Mouse (Mus musculus) 416B (cell line): Measurements from ENCODE around the gene Saxo1.
A peak's percentile ranks its signal among the peaks of the same experiment; 100 is the strongest.

Experiments used
- DNase-seq: peaks from one replicate; pipeline ENCODE4 v3.0.0; 2011; ENCODE audit warnings: low read depth

Gene Saxo1

DNA sequence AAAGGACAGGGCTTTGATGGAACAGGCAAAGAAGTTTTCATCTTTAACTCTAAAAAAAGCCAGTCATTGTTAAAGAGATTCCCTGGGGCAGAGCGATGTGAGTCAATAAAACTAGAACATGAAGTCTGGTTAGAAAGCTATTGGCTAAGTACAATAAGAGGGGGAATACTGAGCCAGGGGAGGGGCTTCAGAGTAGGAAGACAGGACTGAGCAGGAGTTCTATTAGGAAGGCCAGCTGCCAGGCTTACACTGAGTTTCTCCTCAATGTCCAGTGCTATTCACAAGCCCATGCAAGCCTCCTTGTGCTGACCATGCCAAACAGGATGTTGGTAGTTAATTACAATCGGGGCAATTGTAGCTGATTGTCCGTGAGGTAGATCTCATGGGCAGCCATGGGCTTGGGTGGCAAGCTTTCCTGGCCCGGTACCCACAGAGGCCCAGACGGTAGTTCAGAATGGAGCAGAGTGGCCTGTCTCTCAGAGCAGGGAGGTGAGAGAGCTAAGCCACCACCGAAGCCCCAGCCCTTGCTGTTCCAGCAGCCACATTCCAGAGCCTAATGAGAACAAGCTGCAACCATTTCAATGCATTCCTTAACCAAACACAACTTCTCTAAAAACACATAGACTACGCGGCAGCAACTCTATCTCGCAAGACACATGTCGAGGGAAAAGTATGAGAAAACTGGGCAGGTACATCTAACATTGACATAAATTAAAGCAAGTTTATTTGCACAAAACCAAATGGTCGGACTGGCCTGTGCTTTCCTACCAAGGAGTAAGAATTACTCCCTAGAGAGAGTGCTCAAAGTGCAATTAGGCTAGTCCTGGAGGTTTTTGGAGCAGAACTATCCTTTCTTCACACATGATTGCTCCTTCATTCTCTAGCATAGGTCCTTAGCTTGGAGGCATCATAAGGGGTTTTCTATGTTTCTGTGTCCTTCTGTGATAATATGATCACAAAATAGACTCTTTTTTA lies 30.7 kb downstream of the Saxo1 start:
- DNase-seq = no peak

DNA sequence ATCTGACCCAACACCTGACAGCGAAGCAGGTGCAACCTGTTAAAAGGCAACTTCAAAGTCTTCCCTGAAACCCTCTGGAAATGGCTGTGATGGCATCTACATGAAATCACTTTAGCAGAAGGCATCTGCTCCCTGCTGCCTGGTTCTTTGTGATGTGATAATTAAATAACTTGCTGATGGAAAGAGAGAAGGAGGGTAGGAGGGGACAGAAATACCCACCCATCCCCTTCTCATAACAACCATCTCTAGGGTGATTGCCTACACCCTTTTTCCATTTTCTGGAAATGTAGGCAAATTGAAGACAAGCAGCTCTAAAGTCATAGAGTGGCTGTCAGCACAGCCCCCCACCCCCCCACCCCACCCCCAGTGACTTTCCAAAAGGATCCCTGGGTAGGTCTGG lies 33.6 kb downstream of the Saxo1 start:
- DNase-seq = no peak

DNA sequence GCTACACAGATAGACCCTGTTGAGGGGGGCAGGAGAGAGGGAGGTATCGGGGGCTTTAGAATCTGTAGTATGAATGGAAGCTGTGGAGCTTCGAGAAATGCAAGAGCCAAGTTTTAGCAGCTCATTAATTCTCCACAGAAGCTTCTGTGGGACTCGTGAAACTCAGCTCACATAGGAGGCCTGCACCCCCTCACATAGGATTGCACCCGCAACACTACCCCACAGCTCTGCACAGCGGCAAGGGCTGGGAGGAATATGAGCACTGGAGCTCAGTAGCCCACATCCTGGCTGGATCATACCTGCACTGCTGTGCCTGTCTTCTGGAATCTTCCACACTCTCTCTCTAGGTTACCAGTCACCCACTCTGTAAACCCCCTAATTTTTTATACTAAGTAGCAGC lies 34.4 kb downstream of the Saxo1 start:
- DNase-seq = no peak

DNA sequence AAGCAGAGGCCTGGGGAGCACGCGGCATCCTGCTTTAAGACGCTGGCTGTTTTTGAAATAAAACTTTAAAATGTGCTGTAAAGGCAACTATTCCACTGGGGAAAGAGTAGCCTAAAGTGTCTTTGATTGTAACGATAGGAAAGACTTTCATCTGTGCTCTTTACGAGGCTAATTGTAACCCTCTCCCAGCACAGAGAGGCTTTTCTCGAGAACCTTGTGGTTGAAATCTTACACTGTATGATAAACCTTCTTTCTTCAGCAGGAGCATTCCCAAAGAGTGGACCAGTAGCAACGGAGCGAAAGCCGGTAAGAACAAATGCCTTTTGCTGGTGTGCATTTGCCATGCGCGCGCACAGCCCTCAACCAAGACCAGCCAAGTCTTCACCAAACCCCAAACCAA lies 37.4 kb downstream of the Saxo1 start:
- no peak for DNase-seq

DNA sequence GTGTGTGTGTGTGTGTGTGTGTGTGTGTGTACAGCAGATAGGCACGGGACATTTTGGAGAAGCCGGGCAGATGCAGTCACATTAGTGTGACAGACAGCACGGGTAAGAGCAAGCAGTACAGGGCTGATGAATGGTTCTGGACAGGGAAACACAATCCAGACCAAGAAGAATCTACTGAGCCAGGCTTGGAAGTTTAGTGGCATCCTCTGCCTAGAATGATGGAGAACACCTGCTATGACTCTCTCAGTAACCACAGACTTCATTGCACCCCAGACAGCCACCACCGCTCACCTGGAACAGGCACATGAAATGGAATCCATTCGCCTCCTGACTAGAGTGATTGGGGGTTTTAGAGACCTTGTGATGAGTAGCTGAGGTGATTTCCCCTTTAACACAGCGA lies 38.2 kb downstream of the Saxo1 start:
- no peak for DNase-seq

DNA sequence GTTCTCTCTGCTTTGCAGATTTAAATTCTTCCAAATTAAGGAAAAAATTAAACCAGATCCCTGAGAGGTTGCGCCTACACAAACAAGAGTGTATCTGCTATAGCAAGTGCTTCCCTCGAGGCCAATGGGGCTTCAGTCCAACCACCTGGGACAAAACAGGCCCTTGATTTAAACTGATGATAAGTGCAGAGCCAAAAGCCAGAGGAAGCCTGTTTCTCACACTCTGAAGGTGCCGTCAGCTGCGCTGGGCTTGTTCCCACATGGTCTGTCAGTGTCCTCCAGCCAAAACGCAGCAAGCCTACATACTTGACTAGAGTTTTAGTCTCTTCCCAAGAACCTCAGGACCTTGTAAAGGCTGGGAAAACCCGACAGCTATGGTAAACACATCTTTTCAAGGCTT lies 53.5 kb downstream of the Saxo1 start:
- no peak for DNase-seq

DNA sequence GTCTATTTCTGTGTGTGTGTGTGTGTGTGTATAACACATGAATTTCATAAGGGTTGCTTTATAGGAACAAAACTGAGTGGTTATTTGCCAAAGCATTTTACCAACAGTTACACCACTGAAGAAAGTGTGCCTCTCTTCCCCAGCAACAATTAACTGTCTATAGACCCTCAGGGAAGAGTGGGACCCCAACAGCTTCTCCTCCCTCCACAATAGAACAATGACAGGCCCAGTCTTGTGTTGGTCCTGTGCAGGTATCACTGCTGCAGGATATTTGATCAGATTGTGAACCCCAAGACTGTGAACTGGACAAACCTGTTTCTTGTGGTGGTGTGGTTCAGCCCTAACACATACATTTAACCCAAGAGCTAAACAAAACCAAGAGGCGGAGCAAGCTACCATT lies 58.6 kb downstream of the Saxo1 start:
- DNase-seq = no peak

DNA sequence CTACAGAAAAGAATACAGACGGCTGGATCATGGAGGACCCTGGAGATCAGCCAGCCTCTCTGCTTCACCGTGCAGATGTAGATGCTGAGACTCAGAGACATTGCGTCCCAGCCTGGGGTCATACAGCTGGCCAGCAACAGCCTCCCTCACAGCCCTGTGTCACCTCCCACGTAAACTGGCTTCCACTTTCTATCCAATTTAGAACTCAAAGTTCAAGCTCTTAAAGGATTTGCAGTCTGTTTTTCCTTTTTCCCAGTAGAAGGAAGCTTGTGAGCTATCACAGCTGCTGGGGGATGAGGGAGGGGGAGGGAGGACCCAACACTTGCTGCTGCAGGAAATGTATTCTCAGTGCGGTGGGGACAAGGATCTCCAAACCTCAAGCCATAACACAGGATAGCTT lies 59.4 kb downstream of the Saxo1 start:
- no peak for DNase-seq

DNA sequence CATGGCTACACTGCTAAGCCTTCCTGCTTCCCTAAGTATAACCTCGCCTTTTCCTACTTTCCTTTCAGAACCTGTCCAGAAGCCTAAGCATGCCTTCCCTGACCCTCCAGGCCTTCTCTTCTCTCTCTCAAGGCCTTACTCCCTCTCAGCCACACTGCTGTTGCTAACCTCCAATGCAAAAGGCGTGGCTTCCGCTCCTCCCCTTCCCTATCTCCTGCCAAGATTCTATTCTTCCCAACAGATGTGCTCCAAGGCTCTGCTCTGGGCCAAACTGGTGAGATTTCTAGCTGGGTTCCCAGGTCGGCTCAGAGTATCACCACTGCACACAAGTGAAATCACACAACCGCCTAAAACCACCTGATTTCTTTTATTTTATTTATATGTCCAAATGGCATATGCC lies 69.0 kb downstream of the Saxo1 start:
- DNase-seq = no peak

DNA sequence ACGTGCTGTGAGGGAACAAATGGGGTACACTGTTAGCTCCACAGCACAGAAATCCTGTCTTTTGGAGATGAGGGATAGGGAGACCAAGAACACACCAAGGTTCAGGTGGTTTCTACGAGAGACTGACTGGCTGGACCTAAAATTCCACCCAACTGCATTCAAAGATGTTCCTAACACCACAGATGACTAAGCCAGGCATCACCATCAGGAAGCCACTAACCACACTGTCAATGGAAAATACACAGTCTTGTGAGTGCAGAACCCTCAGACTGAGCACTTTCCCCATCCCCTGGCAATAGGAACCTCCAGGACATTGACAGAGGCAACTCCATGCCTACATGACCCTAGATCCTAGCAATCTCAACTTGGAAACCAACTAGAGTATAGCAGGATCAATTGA lies 71.2 kb downstream of the Saxo1 start:
- DNase-seq = peak; percentile 37

DNA sequence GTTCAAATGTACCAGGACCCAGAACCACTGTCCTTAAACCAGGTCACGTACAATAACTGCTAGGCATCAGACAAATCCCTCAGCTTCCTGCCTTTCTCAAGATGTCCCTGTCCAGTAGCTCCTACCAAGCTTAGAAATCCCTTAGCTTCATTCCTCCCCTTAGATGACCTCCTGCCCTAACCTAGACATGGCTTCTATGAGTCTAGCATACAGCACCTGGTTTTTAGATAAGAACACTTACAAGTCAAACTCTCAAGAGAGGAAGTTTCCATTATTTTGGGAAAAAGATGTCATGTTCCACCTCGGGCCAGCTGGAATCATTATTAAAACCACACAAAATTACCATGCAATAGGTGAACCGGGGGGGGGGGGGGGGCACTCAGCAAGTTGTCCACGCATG lies 71.6 kb downstream of the Saxo1 start:
- DNase-seq = no peak

DNA sequence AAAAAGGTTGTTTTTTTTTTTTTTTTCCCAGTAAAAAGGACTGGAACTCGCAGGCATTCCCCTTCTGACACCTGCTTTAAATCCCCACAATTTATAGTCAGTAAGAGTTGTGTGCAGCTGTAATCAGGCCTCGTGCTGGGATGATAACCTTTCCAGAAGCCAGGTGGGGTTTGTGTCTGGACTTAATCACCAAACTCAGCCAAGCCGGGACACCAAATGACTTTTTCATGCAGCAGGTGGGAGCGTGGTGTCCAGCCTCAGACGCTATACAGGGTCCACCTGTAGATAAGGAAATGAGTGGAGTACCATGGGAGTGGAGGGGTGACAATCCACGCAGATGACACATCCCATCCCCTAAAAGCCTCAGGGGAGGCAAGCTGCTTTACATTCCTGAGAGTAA lies 73.1 kb downstream of the Saxo1 start:
- DNase-seq = no peak

DNA sequence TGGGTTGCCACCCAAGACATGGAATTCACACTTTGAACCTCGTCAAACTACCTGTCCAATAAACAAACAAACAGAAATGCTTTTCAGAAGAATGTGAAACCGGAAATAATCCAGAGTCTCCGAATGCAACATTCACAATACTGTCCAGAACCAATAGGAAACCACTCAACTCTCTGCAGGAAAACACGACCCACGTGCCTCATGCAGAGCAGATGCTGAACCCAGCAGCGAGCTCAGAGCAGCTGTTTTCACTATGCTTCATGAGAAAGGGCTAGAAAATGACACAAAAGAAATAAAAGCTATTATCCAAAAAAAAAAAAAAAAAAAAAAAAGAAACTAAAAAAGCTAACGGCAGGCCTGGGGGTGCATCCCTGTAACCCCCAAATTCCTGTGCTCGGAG lies 74.4 kb downstream of the Saxo1 start:
- DNase-seq = no peak

DNA sequence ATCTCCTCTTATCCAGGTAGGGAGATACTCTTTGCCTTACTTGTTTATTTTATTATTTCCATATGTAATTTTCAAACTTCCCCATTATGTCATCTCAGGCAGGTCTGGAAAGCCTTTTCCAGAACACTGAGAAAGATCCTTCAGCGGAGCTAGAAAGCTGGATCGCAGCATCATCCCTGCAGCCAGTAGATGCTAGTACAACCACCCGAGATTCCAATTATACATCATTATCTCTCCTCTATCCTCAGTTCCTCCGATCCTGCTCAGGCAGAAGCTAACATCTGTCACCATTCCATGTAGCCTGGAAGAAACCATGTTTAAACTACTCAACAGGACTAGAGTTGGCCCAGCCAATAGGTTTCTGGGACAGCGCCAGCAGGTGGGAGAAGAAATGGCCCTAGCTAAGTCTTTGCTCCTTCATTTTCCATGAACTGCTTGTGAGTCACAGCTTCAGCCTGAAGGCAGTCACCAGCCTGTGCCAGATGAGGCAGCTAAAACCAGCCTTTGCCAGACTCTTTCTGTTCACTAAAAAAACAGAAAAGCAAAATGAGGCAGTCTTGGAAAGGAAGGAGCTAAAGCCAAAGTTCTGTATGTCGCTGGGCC lies 75.0 kb downstream of the Saxo1 start:
- no peak for DNase-seq

DNA sequence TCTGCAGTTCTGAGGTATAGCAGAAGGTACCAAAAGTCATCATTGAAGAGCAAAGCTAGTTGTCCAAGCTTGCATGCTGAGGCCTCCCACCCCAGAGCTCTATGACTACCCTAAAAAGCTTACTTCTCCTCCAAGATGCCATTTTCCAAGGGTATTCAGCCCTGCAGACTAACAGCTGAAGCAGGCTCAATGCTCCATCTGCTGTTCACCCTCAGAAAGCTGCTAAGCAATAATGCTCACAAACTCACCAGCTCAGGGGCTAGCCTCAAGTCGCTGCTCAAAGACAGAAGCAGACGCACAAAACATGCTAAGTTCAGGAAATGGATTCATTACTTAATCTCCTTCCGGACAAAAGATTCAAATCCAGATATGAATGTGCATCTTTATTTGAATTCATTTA lies 77.2 kb downstream of the Saxo1 start:
- no peak for DNase-seq

DNA sequence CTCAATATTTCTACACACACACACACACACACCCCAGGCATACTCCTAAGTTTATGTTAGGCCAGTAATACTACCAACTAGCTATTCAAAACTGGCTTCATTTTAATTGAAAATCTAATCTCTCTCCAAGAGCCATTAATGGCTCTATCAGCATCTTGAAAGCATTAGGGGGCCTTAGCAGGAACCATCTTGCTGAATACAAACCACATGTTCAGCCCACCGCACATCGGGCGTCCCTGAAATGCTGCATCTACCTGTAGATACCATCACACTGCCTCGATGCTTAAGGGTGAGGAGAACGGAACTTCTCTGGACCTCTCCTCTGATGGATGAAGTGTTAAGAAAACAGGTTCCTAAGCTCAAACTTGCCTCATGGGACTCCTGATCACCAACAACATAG lies 93.3 kb downstream of the Saxo1 start:
- DNase-seq = no peak

DNA sequence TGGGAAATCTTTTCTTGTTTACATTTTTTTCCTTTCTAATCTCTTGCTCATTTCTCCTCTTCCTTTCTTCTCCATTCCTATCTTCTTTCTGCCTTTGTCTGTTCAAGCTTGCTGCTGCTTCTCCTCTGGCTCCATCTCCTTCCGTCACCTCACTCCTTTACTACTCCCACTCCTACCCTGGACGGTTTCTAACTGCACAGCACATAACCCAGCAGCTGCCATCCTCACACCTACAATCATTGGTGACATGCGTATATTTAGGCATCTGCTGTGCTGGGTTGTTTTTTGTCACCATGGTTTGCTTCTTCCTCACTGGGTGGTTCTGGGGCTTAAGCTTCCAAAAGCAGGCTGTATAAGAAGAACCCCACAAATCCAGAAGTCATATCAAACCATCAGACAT lies 107.7 kb downstream of the Saxo1 start:
- DNase-seq = no peak

DNA sequence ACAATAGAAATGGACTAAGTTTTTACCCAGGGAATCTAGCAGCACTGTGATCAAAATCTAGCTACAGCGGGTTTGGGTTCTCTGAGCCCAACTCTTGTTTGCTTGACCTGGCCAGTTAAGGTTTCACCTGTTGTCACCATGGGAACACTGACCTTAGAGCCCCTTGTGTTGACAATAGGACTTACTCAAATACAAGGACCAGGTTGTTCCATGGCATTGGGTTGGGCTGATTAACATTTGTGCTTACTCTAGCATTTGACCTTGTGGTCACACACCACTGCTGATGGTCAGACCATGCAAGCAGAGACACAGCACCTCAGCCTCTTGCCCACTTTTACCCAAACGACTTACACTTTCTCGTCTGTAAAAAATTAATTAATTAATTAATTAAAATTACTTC lies 121.8 kb downstream of the Saxo1 start:
- no peak for DNase-seq

DNA sequence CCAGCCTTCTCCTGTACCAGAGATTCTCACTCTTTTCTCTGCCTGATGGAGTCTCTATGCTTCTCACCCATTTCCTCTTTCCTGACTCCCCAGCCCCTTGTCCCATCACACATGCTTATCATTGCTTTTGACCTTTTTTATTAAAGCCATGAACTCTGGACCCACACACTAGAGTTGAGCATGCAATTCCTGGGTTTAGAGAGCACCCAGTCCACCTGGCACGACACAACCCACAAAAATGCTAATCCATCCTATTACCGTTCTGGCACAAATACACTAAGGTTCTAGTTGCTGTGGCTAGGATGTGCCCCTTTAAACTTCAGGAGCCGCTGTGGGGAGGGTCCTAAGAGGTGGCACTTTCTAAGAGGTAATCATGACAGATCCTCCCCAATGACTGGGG lies 122.5 kb downstream of the Saxo1 start:
- DNase-seq = no peak

DNA sequence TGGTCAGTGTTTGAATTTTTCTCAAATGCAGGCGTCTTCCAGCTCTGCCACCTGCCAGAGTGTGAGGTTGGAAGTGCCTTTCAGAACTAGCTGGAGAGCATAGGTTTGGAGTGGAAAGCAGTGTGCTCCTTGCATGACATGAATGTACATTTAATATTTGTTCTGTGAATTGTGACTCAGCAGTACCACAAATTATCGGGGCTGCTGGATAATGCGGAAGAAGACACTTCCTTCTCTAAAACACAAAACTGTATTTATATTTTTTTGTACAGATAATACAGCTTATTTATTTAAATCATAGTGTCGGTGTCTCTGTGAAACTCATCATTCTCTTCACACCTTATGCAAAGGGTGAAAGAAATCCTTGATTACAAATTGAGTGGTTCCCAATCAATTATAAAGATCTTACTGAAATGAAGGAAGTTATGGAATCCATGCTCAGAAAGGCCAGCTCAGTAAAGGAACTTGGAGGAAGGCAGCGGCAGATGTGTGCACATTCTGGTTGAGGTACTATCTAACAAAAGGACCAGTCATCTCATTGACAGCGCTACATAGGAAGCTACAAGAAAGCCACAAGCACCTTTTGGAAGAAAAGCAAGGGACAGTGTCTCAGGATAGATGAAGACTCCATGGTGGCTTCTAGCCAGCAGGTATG lies 129.9 kb downstream of the Saxo1 start:
- no peak for DNase-seq

DNA sequence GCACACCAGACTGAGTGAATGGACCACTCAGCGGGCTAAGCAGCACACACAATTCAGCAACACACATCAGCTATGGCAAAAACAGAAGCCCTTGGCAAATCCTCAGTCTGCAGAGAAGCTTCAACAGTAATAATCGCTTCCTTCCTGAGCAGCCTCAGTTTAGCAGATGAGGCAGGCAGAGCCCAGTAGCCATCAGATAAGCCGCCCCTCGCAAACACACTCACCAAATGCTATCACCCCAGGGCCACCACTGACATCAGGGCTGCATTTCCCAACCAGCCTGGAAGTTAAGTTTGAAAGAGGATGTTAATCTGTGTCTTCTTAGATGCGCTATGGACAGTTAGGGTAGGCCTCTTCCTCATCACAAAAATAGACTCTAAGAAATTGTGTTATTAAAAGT lies 130.8 kb downstream of the Saxo1 start:
- DNase-seq = no peak

DNA sequence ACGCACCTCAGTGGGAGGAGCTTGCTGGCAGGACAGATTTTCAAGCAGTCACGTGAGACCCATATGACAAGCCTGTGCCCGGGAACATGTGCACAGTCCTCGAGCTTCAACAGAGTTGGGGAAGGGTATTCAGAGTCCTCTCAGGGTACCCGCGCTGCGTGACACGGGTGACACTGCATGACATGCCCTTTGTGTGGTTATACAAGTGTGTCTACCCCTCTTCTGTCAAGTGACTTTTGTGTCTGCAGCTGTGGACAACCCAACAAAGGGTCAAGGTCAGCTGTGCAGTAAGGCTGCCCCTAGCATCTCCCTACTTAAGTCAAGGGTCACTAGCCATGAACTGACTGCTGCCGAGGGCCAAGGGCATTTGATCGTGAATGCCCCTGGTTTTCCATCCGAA lies 131.6 kb downstream of the Saxo1 start:
- no peak for DNase-seq

DNA sequence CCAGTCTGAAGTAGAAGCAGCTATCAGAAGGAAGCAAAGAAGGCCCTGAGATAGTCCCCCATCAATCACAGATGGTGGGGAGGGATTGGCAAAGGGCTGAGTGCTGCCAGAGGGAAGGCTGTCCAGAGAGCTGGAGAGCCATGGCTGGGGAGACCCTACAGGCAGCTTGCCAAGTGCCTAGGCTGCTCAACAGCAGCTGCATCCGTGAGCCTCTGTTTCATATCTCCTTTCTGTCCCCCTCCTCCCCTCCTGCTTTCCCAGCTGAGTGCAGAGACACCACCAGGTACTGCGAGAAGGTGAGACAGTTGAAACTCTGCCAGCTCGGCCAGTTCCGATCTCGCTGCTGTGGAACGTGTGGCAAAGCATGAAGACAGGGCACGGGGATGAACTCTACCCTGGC lies 132.5 kb downstream of the Saxo1 start:
- DNase-seq = no peak
